Mouse (Mus musculus) 416B (cell line): Measurements from ENCODE around the gene Myom3.

ENCODE experiments used
- DNase-seq: peaks from one replicate; pipeline ENCODE4 v3.0.0; 2011; ENCODE audit warnings: low read depth

Myom3 gene

DNA sequence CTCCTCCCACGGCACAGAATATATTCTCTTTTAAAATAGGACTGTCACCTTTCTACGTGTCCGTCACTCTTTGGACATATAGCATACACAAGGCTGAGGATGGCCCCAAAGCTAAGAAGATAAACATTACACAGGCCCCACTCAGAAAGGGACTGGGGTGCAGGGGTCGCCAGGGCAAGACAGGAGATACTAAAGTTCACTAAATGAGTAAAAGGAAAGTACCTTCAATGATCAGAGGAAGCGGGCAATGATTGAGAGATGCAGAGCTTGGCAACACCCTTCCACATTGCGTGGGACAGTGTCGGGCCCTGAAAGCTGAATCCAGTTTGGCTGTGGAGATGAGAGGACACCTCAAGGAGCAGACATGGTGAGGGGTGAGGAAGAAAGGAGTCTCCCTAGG is 55.4 kb downstream of the Myom3 start:
- DNase-seq = no peak

- DNase-seq = peak; percentile 50
Observed at GRCm38 (mm10) chr4:135816905-135817622, 57.5 kb downstream of the Myom3 start.

GRCm38 (mm10) chr4:135818366-135818765 is 58.9 kb downstream of the Myom3 start:
- DNase-seq = no peak

DNA sequence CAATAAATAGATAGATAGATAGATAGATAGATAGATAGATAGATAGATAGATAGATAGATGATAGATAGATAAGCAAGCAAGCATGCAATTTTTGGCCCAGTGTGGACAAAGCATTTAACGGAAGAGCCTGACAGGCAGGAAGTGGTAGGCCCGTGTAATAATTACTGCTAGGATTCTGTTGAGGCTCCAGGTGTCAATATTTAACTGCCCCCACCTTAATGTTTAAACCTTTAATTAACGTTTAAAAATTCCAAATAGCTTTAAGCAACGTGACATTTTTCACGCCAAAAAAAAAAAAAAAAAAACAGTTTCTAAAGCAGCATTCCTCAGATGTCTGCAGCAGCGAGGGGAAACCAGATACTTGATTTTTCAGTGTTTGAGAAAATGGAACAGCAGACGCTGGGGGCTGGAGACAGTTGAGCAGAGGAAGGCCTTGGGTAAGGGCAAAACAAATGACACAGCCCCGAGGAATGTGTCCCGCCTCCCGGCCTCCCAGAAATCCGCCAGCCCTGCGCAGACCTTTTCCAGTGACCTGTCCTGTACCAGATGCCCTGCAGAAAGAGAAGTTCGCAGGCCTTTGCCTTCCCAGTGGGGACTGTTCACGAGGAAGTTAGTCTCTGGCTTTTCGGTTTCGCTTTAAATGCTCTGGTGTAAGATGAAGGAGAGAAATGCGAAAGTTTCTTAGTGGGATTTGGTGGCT is 60.5 kb downstream of the Myom3 start:
- DNase-seq = no peak

DNA sequence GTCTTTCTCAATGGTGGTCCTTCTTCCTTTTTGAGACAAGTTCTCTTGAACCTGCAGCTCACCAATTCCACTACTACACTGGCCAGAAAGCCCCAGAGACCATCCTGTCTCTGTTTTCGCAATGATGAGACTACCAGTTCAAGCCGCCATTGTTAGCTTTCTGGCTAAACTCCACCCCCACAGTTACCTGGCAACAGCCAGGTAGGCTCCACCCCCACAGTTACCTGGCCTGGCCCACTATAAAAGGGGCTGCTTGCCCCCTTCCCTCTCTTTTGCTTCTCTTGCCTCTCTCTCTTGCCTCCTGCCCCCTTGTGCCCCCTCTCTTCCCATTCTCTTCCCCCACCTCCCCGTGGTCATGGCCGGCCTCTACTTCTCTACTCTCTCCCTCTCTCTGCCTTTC is 62.3 kb downstream of the Myom3 start:
- DNase-seq = no peak

DNA sequence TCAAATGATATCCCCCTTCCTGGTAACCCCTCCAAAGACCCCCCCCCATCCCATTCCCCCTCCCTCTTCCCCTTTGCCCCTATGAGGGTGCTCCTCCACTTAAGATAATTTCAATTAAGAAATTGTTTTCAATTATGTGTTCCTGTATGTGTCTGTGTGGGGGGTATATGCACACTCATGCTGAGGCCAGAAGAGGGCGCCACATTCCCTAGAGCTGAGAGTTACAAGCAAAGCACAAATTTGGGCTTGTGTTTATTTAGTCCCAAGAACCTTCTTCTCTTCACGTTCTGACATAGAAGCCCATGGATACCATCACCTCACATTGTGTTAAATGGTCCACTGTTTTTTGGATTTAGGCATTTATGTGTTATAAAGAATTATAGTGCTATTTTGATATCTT is 63.8 kb downstream of the Myom3 start:
- peak; percentile 58 for DNase-seq

- no peak for DNase-seq
Observed at GRCm38 (mm10) chr4:135824254-135824653, 64.7 kb downstream of the Myom3 start.

DNA sequence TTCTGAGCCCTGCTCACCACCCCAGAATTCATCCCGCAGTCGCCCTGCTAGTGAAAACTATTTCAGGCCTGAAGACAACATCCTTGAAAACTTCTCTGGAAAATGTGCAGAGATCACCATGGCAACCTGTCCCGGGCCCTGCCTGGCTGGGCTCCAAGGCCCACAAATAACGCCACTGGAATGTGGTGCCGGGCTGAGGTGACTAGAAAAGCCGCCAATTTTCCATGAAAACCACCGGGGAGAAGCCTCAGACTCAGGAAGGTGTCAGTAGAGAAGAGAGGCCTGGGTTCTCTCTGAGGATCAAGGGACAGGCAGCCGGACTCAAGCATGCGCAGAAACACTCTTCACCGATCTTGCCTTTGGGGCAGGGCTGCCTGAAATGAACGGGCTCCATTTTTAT is 69.0 kb downstream of the Myom3 start:
- no peak for DNase-seq

DNA sequence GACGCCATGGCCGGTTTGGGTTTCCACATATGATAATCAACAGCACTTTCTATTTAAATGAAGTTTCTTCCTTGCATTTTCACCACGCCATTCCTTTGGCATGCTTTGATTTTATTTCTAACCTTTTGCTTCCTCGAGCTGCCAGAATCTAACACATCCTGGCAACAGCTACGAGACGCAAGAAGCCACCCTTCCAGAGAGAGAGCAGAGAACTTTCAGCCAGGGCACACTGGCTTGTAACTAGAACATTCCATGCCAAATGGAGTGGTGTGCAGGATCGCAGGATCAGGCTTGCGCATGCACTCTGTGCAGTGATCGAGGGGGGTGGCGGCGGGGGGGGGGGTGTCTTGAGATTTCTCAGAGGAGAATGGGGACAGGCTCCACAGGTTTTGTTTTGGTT is 72.6 kb downstream of the Myom3 start:
- DNase-seq = no peak

GRCm38 (mm10) chr4:135833301-135834123 is 74.0 kb downstream of the Myom3 start:
- DNase-seq = no peak

DNA sequence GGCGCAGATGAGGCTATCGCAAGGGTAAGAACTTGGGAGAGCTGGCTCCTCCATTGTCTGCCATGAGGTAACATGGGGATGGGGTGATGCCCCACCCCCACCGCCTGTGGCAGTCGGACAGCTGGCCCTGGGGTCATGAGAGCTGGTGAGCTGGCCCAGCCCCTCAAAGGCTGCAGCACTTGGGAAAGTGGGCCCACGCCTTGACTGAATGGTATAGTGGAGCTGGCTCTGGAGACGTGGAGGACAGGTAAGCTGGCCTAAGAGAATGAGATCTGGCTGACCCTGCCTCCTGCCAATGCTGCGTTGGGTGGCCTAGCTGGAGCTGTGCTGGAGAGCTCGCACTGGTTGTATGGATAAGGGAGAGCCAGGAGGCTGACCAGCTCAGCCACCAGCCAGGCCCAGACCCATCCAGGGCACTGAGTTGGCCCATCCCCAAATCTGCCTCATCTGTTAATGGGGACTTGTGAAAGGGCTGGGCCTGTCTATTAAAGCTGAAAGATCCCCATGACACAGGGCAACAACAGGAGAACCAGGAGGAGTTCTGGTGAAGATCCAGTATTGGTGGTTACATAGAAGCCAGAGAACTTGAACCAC is 74.7 kb downstream of the Myom3 start:
- no peak for DNase-seq

DNA sequence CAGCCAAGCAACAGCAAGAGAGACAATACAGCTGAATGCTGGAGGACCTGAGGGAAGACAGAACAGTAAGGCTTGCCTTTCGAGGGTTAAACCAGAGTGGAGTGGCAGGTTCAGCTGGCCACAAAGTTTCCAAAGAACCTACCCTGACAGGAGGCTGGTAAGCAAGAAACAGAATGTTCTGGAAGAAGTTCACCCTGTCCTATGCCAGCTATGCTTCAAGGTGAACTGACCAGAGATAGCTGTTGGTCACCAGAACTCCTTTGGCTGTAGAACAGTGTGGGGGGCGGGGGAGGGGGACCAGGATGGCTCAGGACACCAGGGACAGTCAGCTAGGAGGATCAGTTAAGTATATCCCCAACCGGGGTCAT is 79.4 kb downstream of the Myom3 start:
- no peak for DNase-seq

DNA sequence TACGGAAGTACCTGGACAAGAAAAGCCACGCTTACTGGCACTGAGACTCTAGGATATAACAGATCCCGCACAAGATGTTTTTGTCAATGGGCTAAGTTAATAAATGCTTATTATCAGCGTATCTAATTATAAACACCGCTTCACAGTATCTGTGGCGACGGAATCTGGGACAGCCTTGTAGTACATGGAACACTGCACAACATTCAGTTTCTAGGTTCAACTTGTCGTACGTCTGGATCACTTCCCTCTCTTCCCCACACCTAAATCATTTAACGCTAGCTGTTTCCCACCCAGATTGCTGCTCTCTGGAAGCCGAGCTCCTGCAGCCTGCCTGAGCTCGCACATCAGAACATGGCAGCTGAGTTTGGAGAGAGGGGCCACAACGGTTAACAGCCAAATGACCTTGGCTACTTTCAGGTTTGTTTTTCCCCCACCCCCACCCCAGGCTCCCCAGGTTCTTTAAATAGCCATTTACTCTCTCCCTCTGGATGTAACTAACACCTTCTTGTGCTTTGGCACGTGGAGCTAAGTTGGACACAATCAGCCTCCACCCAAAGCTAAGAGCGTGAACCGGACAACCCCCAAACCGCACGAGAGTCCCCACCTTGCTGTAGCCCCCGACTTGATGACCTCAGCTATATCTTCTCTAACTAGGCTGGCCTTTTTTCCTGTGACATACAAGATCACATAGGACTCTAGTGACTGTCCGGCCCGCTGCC is 79.9 kb downstream of the Myom3 start:
- no peak for DNase-seq

DNA sequence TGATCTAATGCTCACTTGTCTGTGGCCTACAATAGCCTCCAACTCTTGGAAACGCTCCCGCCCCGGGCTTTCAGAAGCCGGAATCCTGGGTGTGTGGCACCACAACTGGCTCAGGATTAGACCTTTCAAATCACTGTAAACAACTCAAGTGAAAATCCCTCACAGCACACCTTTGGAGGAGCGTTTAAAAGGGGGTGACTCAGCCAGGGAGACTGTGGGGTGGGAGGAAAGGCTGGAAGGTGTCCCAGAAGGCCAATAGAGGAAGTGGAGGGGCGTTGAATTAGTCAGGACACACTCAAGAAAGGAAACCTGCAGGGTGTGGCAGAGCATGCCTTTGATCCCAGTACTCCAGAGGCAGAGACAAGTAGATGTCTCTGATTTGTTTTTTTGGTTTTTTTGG is 84.9 kb downstream of the Myom3 start:
- no peak for DNase-seq

DNA sequence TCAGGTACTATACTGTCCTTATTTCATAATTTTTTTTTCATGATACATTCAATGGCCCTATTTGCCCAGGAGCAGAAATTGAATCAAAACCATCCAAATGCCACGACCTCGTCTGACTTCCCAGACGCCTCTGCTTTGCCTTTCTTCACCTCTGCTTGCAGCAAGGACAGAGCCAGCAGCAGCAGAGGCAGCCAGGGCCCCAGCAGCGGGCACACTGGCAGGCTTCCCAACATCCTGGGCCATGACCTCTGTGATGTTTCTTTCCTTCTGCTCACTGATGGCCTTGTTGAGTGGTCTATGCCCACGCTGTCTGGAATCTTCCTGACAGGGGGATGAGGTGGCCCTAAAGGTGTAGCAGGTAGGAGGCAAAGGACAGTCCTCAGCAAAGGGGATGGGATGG is 88.1 kb downstream of the Myom3 start:
- DNase-seq = no peak

DNA sequence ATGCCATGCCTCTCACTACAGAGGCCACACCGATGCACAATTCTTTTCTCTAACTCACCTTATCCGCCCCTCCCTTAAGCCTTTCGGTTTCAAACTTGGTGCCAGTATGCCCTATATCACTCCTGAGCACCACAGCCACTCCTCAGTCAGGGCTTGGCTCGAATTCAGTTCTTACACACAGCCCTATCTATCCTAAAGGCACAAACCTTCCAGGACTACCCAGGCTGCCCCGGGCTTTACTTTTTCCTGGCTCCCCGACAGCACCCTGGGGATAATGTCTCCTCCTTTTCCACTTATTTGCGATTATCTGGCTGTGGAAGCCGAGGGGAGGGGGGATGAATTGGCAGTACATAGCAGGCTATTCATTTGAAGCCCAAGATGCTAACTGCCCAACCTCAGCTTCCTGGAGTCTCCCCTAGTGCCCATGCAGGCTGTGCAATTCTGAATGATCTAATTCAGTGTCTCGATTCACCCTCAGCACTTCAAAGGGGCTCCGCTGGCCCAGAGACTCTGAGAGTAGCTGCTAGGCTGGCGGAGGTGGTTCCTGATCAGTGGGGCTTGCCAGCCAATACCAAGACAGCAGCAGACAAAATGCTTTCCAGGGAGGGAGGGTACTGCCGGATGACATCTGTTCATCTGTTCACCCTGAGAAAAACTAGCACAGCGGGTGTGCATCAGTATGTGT is 91.0 kb downstream of the Myom3 start:
- no peak for DNase-seq

GRCm38 (mm10) chr4:135851942-135852341 is 92.4 kb downstream of the Myom3 start:
- DNase-seq = no peak

GRCm38 (mm10) chr4:135853987-135854546 is 94.6 kb downstream of the Myom3 start:
- no peak for DNase-seq

GRCm38 (mm10) chr4:135854630-135855029 is 95.1 kb downstream of the Myom3 start:
- no peak for DNase-seq

DNA sequence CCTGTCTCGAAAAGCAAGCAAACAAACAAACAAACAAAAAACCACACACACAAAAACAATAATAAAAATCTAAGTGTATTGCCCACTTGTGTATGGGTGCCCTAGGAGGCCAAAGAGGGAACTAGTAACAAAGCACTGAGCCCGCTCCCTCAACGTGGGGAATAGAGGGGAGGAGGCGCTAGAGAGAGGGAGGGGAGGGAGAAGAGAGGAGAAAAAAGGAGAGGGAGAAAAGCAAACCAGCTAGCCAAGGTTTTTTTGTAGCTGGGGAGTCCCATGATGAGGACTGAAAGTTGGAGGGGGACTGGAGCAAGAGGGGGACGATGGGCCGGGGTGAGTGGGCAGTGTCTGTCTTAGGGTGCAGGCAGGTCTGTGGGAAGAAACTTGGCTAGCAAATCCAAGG is 95.6 kb downstream of the Myom3 start:
- peak; percentile 73 for DNase-seq
